Mouse (Mus musculus) B cell, adult 2 months (primary cell): ENCODE data around the gene Ctr9.

Experiments used
- DNase-seq, 2 experiments: peaks; one replicate each; pipeline ENCODE4 v3.0.0; 2022

The Ctr9 gene

DNA sequence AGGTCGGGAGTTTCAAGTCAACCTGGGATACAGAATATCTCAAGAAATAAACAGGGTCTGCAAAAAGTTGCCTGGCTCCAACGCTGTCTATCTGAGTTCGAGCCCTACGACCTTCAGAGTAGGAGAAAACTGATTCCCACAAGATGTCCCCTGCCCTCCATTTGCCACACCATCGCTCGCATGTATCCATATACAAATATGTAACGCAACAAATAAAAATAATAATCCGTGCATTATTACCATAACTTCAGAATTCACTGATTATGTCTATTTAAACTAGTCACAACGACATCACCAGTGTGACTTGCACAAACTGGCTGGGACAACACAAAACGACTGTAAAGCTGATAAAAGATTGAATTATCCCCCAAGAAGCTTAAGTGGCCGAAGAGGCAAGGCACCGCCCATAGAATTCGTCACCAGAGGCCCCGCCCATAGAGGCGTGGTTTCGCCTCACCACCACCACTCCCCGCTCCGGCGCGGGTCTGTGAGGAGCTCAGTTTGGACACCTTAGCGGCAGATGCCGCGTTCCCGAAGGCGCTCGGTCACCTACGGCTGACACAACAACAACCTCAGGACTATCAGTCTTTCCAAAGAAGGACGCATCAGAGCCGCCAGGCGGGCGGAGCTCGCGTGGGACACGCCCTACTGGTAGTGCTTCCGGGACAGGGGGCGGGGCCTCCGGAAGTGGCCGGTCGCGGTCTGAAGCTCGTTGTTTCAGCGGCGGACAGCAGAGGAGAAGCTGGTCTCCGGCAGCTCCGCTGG, at the start of gene Ctr9:
TSS of gene Ctr9 (plus strand) at position 671 of the 765 bp plus-strand sequence.
- DNase-seq = peak; percentile 94 to 96

- no peak for DNase-seq
Measured at GRCm38 (mm10) chr7:110981036-110981435, 47.7 kb upstream of the Ctr9 start.

- DNase-seq = no peak
Measured at GRCm38 (mm10) chr7:110982053-110982705, 46.6 kb upstream of the Ctr9 start, which contains the start of gene Mrvi1. Gene Mrvi1 (minus strand): TSS chr7:110982461.

DNA sequence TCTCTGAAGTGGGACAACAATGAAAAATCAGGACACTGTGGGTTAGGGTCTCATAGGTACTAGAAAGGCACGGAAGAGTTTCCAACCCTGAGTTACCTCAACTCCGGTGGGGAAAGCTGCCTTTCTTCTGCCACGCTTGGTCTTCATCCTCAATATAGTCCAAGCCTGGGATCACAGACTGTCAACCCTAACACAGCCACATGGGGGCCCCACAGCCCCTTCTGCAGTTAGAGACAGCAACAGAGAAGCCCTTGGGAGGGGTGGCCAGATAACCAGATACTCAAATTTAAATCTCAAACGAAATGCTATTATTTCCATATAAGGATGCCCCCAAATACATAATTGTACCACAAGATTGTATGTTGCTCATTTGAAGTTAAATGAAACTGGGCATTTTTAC, 46.0 kb upstream of the Ctr9 start:
- peak; percentile 54 to 57 for DNase-seq

DNA sequence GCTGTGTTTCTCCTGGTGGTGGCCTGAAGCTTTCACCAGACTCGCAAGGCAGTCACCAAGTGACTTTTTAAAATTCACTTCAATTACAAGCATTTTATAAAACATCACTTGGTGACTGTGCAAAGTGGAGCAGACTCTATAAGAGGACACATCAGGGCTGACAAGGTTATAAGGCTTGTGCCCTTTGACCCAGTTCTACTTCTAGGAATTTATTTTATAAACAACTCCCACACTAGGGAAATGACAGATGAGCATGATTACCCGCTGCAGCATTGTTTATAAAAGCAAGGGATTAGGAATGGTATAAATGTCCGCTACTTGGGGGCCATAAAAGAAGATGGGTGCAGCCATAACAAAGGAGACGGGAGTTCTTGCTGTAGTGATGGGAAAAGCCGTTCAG, 45.1 kb upstream of the Ctr9 start:
- DNase-seq = no peak

DNA sequence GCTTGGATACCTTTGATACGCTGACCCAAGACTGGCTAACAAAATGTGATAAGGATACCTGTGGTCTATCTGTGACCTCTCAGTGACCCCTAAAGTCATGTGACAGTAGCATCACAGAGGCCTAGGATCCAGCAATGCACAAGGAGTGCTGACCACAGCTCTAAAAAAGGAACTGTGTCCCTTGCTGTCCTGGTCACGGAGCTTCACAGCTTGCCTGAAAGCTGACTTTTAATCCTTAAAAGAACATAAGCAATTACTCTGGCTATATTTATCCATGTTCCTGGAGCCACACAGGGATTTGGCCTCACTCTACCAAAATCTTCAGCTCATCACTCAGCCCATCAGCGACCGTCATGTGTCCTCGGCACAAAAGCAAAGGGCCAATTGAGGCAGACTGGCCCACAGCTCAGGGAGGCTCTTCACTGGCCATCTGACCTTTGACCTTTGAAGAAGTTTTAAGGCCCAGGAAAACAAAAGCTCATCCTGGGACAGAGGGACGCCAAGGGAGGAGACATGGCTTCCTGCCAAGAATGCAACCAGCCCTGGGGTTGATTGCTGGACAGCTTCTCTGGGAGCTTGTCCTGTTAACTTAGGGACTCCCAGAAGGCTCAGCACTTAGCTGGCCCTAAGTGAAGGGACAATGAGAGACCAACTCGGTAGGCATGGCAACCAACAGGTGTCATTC, 43.0 kb upstream of the Ctr9 start:
- DNase-seq = no peak

GRCm38 (mm10) chr7:110988081-110988480, 40.7 kb upstream of the Ctr9 start:
- DNase-seq = no peak

DNA sequence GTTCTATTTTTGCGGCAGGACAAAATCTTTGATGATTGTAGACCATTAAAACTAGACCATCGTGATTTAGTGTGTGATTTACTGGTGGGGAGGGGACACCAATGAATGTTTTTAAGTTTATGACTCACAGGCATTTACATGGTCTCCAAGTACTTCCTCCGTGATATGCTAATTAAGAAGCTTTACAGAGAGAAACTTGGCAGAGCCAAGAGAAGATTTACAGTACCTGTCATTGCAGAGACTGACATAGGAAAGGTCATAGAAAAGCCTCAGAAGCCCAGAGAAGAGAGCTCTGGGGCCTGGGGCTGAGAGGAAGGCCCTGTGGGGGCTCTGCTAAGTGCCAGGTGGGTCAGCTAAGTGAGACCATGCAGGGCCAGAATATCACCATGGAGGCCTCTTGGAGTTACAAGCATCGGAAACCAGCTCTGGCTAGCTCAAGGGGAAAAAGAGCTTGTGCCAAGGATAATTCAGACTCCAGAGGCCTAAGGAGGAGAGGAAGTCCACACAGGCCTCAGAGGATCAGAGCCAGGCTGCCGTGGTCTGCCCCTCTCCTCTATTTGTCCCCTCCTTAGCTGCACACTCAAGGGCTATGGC, 39.4 kb upstream of the Ctr9 start:
- no peak for DNase-seq

DNA sequence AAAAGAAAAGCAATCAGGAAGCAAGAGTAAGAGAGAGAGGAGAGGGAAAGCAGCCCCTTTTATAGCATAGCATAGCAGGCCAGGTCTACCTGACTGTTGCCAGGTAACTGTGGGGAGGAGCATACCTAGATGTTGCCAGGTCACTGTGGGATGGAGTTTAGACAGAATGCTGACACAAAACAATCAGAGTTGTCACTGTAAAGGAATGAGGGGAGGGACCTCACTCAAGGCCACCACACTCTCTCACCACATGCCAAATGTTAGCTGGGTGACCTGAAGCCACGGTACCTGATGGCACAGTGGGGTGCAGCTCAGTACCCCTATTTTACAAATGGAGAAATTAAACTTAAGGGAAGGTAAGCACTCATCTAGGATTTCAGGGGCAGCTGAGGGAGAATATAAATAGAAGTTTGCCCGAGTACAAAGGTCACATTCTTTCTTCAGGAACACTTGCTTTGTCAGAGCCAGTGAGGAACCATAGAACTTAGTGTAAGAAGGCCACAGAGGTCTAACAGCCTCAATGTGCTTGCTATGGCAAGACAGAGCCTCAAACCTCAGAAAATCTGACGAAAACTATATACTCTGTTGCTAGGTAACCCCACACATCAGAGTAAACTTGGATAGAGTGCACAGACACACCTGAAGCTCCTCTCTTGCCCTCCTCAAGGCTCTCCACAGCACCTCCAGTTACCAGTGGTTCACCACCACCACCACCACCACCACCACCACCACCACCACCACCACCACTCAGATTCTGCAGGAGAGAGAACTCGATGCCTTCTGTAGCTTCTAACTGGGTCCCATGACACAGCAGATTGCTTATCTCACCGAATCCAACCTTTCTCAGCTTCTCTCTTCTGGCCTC, 38.2 kb upstream of the Ctr9 start:
- no peak for DNase-seq

- DNase-seq = no peak
Measured at GRCm38 (mm10) chr7:110991221-110991494, 37.6 kb upstream of the Ctr9 start.

- DNase-seq = no peak
Measured at GRCm38 (mm10) chr7:110998887-110999827, 29.6 kb upstream of the Ctr9 start.

DNA sequence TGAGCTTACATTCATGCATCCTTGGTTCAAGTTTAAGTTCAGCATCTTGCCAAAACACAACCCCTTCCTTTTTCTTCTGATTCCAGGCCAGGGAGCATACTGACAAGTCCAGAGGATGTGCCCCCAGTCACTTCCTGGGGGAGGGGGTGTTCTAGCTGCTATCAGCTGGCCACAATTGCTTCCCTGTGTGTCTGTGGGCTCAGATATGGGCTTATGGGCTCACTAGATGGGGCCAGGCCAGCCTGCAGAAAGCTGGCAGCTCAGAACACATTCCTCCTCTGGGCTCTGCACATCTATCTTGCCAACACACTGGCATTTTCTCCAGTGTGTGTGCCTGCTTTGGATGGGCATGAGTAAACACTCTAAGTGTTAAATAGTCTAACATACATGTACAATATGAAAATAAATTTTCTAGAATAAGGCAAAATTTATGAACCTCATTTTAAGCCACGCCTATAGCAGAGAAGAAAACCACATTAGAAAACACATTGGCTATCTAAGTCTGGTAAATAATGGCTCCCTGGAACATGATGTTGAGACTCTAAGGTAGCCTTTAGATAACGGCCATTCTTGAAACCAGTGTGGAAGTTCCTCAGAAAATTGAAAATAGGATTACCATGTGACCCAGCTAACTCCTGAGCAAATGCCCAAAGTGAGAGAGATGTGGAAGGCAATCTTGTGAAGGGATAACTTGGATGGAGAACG, 24.5 kb upstream of the Ctr9 start:
- no peak for DNase-seq

GRCm38 (mm10) chr7:111014039-111014605, 14.6 kb upstream of the Ctr9 start:
- peak; percentile 43 to 50 for DNase-seq

GRCm38 (mm10) chr7:111014893-111015292, 13.9 kb upstream of the Ctr9 start:
- DNase-seq = peak; percentile 95

DNA sequence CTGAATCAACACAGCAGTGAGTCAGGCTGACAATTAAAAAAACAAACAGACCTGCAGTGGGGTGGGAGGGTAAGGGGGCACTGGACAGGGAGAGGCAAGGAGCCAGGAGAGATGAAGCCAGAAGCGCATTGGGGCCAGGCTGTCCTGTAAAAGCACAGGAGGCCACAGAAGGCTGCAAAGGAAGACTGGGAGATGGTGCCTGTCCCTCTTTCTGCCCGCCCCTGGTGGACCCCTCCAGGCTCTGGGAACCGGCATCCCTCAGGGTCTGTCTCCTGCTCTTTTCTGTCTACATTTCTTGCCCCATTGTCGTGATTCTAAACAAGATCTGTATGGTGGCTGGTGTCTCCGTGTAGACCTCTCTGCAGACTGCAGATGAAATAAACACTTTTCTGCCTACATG, 13.0 kb upstream of the Ctr9 start:
- no peak for DNase-seq

- DNase-seq = no peak
Measured at GRCm38 (mm10) chr7:111016921-111017320, 11.8 kb upstream of the Ctr9 start.

DNA sequence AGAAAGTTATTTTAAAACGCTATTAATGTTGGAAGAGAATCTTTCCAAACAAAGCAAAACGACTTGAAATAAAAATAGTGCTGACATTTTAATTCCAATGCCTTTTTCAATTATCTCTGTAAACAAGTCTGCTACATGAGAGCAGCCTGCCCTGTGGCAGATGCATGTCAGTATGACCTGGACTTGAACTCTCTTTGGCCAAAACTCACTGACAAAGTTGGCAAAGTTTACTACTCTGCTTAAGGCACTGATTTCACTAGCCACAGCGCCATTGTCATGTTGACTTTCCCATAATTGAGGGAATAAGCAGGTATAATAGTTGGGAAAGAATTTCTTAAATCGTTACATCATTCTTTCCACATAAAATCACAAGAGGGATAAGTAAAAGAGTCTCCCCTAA, 7.9 kb upstream of the Ctr9 start:
- DNase-seq = no peak

DNA sequence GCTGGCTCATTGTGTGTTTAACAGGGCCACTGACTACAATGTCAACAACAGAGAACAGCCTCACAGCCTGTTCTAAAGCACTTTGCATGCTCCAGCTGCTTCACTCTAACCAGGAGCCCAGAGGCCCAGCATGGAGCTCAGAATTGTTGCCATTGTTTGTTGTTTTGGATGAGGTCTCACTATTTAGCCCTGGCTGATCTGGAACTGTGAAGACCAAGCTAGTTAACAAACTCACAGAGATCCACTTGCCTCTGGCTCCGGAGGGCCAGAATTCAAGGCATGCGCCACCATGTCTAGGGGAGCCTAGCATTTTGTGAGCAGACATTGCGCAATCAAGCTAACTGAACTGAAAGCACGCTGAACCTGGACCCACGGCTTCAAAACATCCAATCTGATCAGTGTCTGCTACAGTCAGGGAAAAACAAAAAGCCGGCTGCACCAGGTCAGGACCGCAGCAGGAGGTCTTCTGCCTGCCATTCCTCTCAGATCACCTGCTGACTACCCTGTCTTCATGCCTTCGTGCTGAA, 4.6 kb upstream of the Ctr9 start:
- no peak for DNase-seq

GRCm38 (mm10) chr7:111024912-111025311, 3.8 kb upstream of the Ctr9 start:
- no peak for DNase-seq

GRCm38 (mm10) chr7:111029046-111029553, 349 bp downstream of the Ctr9 start:
- DNase-seq = no peak
